Mouse (Mus musculus) neural tube, embryonic 10.5 days (tissue): ENCODE results near the gene Adamts4.
A peak's percentile ranks its signal among the peaks of the same experiment; 100 is the strongest.
"Not testable (repeated sequence)": the region's sequence is repeated elsewhere in the genome, so short reads cannot be mapped to it uniquely, and the experiment has no call there.

Experiments
- DNase-seq: peaks from one replicate; pipeline ENCODE4 v3.0.0-alpha.2; 2017; ENCODE audit warnings: low spot score; ENCODE audit errors: extremely low spot score

Adamts4 gene

GRCm38 (mm10) chr1:171230215-171230614 is 20.0 kb upstream of the Adamts4 start:
- DNase-seq = no peak

- no peak for DNase-seq
Measured at GRCm38 (mm10) chr1:171231844-171232243, 18.4 kb upstream of the Adamts4 start.

GRCm38 (mm10) chr1:171232348-171232747 is 17.9 kb upstream of the Adamts4 start:
- DNase-seq = no peak

GRCm38 (mm10) chr1:171232800-171233730 is 17.2 kb upstream of the Adamts4 start:
- DNase-seq = no peak

- no peak for DNase-seq
Measured at GRCm38 (mm10) chr1:171234126-171234525, 16.1 kb upstream of the Adamts4 start, which contains the start of gene Fcer1g. Gene Fcer1g, minus strand, starts transcription at chr1:171234365.

- no peak for DNase-seq
Measured at GRCm38 (mm10) chr1:171234538-171234937, 15.7 kb upstream of the Adamts4 start.

- no peak for DNase-seq
Measured at GRCm38 (mm10) chr1:171235791-171236190, 14.4 kb upstream of the Adamts4 start.

GRCm38 (mm10) chr1:171237438-171237837 is 12.8 kb upstream of the Adamts4 start:
- DNase-seq = no peak

- no peak for DNase-seq
Measured at GRCm38 (mm10) chr1:171238463-171238862, 11.8 kb upstream of the Adamts4 start.

GRCm38 (mm10) chr1:171239992-171240744 is 10.1 kb upstream of the Adamts4 start:
- DNase-seq = no peak

- DNase-seq = no peak
Measured at GRCm38 (mm10) chr1:171240911-171241310, 9.3 kb upstream of the Adamts4 start.

- DNase-seq = not testable (repeated sequence)
Measured at GRCm38 (mm10) chr1:171241952-171242351, 8.3 kb upstream of the Adamts4 start.

- no peak for DNase-seq
Measured at GRCm38 (mm10) chr1:171245353-171245752, 4.9 kb upstream of the Adamts4 start.

GRCm38 (mm10) chr1:171246709-171247452 is 3.3 kb upstream of the Adamts4 start:
- peak; percentile 98 for DNase-seq

- DNase-seq = no peak
Measured at GRCm38 (mm10) chr1:171247453-171247841, 2.8 kb upstream of the Adamts4 start.

- DNase-seq = no peak
Measured at GRCm38 (mm10) chr1:171247916-171248315, 2.3 kb upstream of the Adamts4 start.

- no peak for DNase-seq
Measured at GRCm38 (mm10) chr1:171248386-171249226, 1.6 kb upstream of the Adamts4 start.

GRCm38 (mm10) chr1:171250680-171251593 is 716 bp downstream of the Adamts4 start, which contains the start of gene Ndufs2:
Gene Ndufs2, minus strand, starts transcription at chr1:171251388.
- DNase-seq = peak; percentile 50

GRCm38 (mm10) chr1:171251594-171252324 is 1.5 kb downstream of the Adamts4 start:
- peak; percentile 65 for DNase-seq
